Mouse (Mus musculus) cortical plate, adult 2 months (tissue): ENCODE measurements around the gene Anxa3. TPM values are rescaled to one million over a fixed set of nuclear protein-coding genes. Genes with fewer than 3 reads are reported as not detected.

Source experiments
- H3K27ac ChIP-seq: fragments of 200-500 bp; 2 replicates; pipeline ENCODE4 v1.5.1; 2012; ENCODE audit warnings: low read length, control low read depth, inconsistent platforms; ENCODE audit not compliant: insufficient read depth
- H3K4me1 ChIP-seq: fragments of 200-500 bp; 2 replicates; pipeline ENCODE4 v1.6.1; 2011; ENCODE audit warnings: low read length; ENCODE audit not compliant: control insufficient read depth, insufficient read depth
- H3K4me3 ChIP-seq: fragments of 200-500 bp; 2 replicates; pipeline ENCODE4 v1.5.1; 2011; ENCODE audit warnings: mild to moderate bottlenecking, low read length, control low read depth; ENCODE audit not compliant: insufficient read depth
- CTCF ChIP-seq: fragments of 200-500 bp; IDR thresholded peaks from 2 replicates; pipeline ENCODE4 v1.5.1; 2011; ENCODE audit warnings: mild to moderate bottlenecking, control low read depth, low read length; ENCODE audit not compliant: insufficient read depth; ENCODE audit errors: extremely low read depth
- POLR2A ChIP-seq: fragments of 200-500 bp; IDR thresholded peaks from 2 replicates; pipeline ENCODE4 v1.6.1; 2011; ENCODE audit warnings: mild to moderate bottlenecking, low read length, control low read depth; ENCODE audit not compliant: insufficient read depth; ENCODE audit errors: extremely low read depth
- polyA plus RNA-seq: library from polyadenylated mRNA; depleted of rRNA; stranded (reverse); fragments of >200 nt; gene quantifications from 2 replicates; pipeline ENCODE4 v1.2.3, GENCODE M21; 2012

The Anxa3 gene
- polyA plus RNA-seq, 1 experiment, result 21.5 TPM

DNA sequence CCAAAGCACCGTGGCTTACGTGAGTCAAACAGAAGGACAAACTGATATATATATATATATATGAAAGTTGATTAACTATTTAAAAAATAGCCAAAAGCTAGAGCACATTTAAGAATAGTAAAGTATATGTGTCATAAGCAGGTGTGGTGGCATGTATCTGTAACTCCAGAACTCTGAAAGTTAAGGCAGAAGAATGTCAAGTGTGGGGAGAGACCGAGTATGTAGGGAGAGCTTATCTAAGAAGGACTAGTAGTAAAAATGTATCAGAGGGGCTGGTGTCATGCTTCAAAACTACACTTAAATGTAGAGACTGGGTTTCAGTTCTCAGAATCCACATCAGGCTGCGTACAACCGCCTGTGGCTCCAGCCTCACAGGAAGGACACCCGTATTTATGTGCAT, 4.3 kb downstream of the Anxa3 start:
- TF ChIP-seq CTCF (no peak), POLR2A (no peak)
- Histone ChIP-seq H3K4me1 (no peaks in the 10 kb centered on the region; the same call in 1 of the 2 replicates), H3K4me3 (no peak overlapping the region), H3K27ac (no peak overlapping the region)

DNA sequence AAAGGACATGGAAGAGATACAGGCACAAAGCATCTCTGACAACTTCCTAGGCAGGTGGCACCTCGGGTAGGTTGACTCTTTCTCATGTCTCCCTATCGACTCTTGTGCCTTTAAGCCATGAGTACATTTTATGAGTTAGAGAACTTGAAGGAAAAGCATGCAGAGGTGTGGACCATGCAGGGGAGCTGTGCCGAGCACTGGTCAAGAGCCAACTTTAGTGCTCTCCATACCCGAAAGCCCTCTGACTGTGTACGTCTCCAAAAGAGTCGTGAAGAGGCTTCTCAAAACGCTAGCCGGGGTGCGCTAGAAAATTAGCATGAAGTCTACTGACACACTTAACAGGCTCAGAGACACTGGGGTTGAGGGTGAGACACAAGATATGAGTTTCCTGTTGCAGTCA, 6.0 kb downstream of the Anxa3 start:
- Histone ChIP-seq H3K4me1 (no peaks in the 10 kb centered on the region), H3K27ac (no peak overlapping the region), H3K4me3 (no peak overlapping the region)
- TF ChIP-seq CTCF (no peak), POLR2A (no peak)

DNA sequence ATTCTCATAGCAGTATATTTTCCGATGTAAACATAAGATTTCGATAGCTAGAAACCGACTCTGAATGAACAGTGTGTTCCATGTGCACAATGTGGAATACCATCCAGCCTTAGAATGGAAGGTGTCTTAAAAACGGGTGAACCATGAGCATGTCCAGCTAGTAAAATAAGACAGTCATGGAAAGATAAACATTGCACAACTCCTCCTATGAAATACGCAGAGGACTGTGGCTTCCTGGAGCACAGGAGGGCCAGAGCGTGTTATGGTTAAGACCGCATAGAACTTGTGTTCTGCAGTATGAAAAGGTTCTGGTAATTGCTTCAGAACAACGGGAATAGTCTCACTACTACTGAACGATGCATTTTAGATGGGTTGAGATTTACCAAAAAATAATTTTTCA, 6.8 kb downstream of the Anxa3 start:
- no peak for TF ChIP-seq CTCF
- no peak for TF ChIP-seq POLR2A
- no peaks in the 10 kb centered on the region for H3K4me1 ChIP-seq
- no peak overlapping the region for H3K4me3 ChIP-seq
- no peak overlapping the region for H3K27ac ChIP-seq

DNA sequence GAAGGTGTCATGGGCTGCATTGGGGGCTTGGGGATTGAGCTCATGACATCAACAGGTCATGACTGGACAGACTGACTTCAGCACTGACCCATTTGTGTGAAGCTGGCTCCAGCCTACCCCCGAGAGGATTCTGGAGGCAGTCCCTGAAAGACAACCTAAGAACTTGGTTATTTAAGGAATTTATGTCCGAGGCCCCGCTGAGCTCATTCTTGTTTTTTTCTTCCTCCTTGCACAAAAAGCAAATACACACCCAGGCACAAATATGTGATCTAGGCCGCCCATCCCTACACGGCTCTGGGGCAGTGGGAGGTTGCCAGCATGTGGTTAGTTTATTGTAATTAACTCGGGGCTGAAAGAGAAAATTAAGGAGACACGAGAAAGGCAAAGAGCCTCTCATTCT, 9.0 kb downstream of the Anxa3 start:
- no peaks in the 10 kb centered on the region for H3K4me1 ChIP-seq
- H3K27ac ChIP-seq, result no peak overlapping the region
- TF ChIP-seq POLR2A, result no peak
- TF ChIP-seq CTCF, result no peak
- no peak overlapping the region for H3K4me3 ChIP-seq

DNA sequence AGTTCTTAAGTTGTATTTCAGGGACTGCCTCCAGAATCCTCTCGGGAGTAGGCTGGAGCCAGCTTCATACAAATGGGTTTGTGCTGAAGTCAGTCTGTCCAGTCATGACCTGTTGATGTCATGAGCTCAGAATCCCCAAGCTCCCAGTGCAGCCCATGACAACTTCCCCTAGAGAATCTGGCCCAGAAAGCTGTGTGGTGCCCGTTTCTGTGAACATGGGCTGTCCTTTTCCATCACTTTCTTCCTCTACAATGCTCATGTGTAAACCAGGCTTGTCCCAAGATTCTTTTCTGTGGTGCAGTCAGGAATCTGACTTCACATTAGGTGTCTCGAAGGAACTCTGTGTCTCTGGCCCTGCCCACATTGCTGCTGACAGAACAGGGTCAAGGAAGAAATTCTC, 10.0 kb downstream of the Anxa3 start:
- Histone ChIP-seq H3K4me1 (no peaks in the 10 kb centered on the region), H3K27ac (no peak overlapping the region), H3K4me3 (no peak overlapping the region)
- TF ChIP-seq POLR2A (no peak), CTCF (no peak)

DNA sequence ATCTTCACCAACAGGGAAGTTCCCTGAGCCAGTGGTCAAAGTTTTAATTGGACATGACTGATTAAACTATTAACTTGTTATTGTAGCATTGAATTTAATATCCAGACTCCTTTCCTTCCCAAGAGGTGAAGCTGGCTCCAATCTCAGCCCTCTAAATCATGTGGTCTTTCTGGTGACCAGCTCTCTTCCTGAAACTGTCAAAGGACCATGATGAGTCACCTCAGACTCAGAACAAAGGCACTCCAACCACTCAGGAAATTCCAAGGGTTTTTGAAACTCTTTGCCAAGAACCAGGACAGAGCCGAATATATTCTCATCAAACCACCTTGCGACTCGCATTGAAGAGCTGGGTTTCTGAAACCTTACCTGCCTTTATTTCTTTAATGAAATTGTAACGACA, 11.2 kb downstream of the Anxa3 start:
- H3K4me1 ChIP-seq, result no peaks in the 10 kb centered on the region
- H3K27ac ChIP-seq, result no peak overlapping the region
- H3K4me3 ChIP-seq, result no peak overlapping the region
- TF ChIP-seq POLR2A, result no peak
- no peak for TF ChIP-seq CTCF

DNA sequence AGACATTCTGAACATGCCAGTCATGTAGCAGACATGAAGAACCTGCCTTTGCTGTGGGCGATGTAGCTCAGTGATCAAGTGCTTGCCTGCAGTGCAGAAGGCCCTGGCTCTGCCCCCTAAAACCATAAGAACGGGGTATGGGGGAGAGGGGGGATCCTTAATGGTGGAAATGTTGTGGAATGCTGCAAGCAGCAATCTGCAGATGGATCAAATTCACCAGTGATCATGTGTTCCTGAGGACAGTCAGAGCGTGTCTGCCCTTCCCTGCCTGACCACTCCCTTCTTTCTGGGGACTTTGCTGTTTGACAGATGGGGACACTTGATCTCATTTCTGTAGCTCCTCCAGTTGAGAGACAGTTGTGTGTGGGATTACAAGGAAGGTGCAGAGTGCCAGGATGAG, 11.7 kb downstream of the Anxa3 start:
- no peaks in the 10 kb centered on the region for H3K4me1 ChIP-seq
- no peak overlapping the region for H3K27ac ChIP-seq
- no peak overlapping the region for H3K4me3 ChIP-seq
- TF ChIP-seq POLR2A (no peak), CTCF (no peak)

DNA sequence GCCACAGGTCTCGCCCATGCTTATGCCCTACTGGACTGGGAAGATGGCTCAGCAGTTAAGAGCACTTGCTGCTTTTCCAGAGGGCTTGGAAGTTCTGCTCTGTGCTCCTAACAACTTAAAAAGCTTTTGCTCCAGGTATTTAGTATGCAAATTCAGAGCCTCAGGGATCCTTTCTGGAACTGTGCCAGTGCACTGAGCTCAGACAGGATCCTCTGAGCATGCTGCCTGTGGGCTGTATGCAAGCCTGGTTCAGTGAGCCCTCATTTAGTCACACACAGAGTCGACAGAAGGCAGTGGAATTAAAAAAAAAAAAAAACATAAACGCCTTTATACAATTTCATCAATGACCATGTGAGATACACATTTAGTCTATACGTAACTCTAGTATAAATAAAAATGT, 17.5 kb downstream of the Anxa3 start:
- no peak for TF ChIP-seq CTCF
- no peak for TF ChIP-seq POLR2A
- Histone ChIP-seq H3K4me1 (no peaks in the 10 kb centered on the region), H3K27ac (no peak overlapping the region), H3K4me3 (no peak overlapping the region)

DNA sequence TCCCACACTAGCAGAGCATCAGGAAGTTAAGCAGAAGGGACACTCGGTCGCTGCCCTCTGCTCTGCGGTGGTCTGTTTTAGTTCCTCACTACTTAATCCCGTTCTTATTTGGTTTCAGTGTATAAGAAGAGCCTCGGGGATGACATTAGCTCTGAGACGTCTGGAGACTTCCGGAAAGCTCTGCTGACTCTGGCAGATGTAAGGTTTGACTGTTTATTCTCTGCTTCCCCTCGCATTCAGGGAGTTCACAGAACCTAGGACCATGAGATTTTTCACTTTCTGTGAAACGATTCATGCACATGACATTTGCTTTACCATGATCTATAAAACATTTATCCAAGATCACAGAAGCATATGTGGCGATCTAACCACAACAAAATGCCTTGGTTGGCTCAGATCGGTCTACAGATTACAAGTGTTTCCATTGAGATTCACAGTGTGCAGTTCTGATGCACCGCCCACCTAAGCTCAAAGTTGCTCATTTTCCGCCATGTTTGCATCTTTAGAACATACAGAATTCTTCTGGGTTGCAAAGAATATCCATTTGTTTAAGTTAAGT, 31.7 kb downstream of the Anxa3 start:
- Histone ChIP-seq H3K4me1 (no peaks in the 10 kb centered on the region), H3K27ac (no peak overlapping the region), H3K4me3 (no peak overlapping the region)
- TF ChIP-seq POLR2A, result no peak
- TF ChIP-seq CTCF, result no peak

DNA sequence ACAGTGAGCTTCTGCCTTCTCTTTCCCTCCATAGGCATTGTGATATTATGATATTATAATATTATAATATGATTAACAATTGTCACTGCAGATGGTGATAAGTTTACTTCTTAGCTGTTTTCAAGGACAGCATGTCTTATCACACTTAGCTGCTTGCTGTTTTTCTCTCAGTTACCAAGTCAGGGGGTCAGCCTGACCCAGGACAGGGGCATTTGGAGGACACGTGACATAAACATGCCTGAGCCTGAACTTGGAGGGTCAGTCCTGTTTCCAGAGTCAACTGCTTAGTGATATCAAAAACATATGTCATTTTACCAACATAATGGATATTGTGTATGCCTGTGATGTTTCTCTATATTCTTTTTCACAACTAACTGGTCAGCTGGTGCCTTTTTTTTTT, 34.0 kb downstream of the Anxa3 start:
- H3K4me1 ChIP-seq, result no peaks in the 10 kb centered on the region
- no peak overlapping the region for H3K4me3 ChIP-seq
- no peak overlapping the region for H3K27ac ChIP-seq
- TF ChIP-seq POLR2A, result no peak
- no peak for TF ChIP-seq CTCF
